8 mouse cellular contexts compared by ENCODE assay signal in genomic region chr13:95221882-95222568, GRCm38 (mm10). TPM values are rescaled to one million over a fixed set of nuclear protein-coding genes. Genes with fewer than 3 reads are reported as not detected.
DNase-seq lines count a peak whose midpoint lies in the region; ATAC-seq and TF ChIP-seq lines count a peak whose summit lies in the region.
"Had no signal": no experiment of that assay in that cellular context is flagged by ENCODE, and none has a peak within 500 bp of the region (broad histone marks: within the 10 kb centered on the region; RNA-seq: fewer than 3 reads in every experiment).

No protein-coding gene starts in this region.

- H3K27me3 ChIP-seq in embryonic facial prominence, embryonic 13.5 days: peaks cover 51% of the 10 kb centered on the region
- H3K27me3 ChIP-seq in intestine, embryonic 15.5 days (replicated peaks): peaks cover 16% of the 10 kb centered on the region
- peaks cover 8% of the 10 kb centered on the region for H3K27me3 ChIP-seq in midbrain, embryonic 11.5 days (ENCODE audit: control insufficient read depth, insufficient read depth, low read length)
- peaks cover 3% of the 10 kb centered on the region; the same call in 1 of the 2 replicates for H3K27me3 ChIP-seq in thymus, adult 2 months (ENCODE audit: control insufficient read depth, insufficient read depth, low read length)

- no peaks in the 10 kb centered on the region for H3K36me3 ChIP-seq in embryonic facial prominence, embryonic 13.5 days
- H3K36me3 ChIP-seq in intestine, embryonic 15.5 days: no peaks in the 10 kb centered on the region
- no peaks in the 10 kb centered on the region for H3K36me3 ChIP-seq in midbrain, embryonic 11.5 days (ENCODE audit: control insufficient read depth, insufficient read depth, low read length)
- no peaks in the 10 kb centered on the region for H3K36me3 ChIP-seq in thymus, adult 2 months (ENCODE audit: control insufficient read depth, insufficient read depth, low read length)

- intact Hi-C loops in left cerebral cortex, adult 2 months (cut with DNase I): loop anchor here (5.0 kb wide), 2 partner anchors 140 to 190 kb away; no protein-coding TSS in a partner anchor

- peak overlapping the region; percentile 99 for H3K4me2 ChIP-seq in embryonic facial prominence, embryonic 13.5 days
- H3K4me2 ChIP-seq in intestine, embryonic 15.5 days (replicated peaks): peak overlapping the region; percentile 98
- H3K4me2 ChIP-seq in midbrain, embryonic 11.5 days: peak overlapping the region; percentile 99

- H3K27ac ChIP-seq in left cerebral cortex, adult 2 months: peak overlapping the region; percentile 94
- H3K27ac ChIP-seq in embryonic facial prominence, embryonic 13.5 days: no peak overlapping the region
- no peak overlapping the region for H3K27ac ChIP-seq in intestine, embryonic 15.5 days
- no peak overlapping the region for H3K27ac ChIP-seq in midbrain, embryonic 11.5 days (ENCODE audit: low read depth, low read length)
- no peak overlapping the region; the same call in 1 of the 2 replicates for H3K27ac ChIP-seq in thymus, adult 2 months (ENCODE audit: control insufficient read depth, insufficient read depth, low read length)
- H3K27ac ChIP-seq: macrophage had no signal

- WGBS in embryonic facial prominence, embryonic 13.5 days: 3% methylated on average over 24 of the region's 24 CpGs
- 6% methylated on average over 24 of the region's 24 CpGs for WGBS in intestine, embryonic 15.5 days
- WGBS in midbrain, embryonic 11.5 days: 3% methylated on average over 24 of the region's 24 CpGs
- 14% methylated on average over 24 of the region's 24 CpGs for WGBS in thymus, adult 2 months

- H3K9me3 ChIP-seq in embryonic facial prominence, embryonic 13.5 days: no peaks in the 10 kb centered on the region
- H3K9me3 ChIP-seq in intestine, embryonic 15.5 days: no peaks in the 10 kb centered on the region
- H3K9me3 ChIP-seq in midbrain, embryonic 11.5 days (ENCODE audit: control insufficient read depth, low read length): no peaks in the 10 kb centered on the region

- peak; percentile 34 to 43 for DNase-seq in left cerebral cortex, adult 2 months (ENCODE audit: extremely low spot score in 1 of 2, low spot score in 2 of 2)
- DNase-seq in left cerebral cortex, adult 11 months (ENCODE audit: low spot score): no peak
- DNase-seq in midbrain, embryonic 11.5 days (ENCODE audit: low spot score, missing footprints): peak; percentile 88
- peak; percentile 39 for DNase-seq in testis, postnatal 10 days (ENCODE audit: low spot score)
- DNase-seq in thymus, adult 2 months: no peak

- peak overlapping the region; percentile 72 for H3K9ac ChIP-seq in embryonic facial prominence, embryonic 13.5 days
- H3K9ac ChIP-seq in intestine, embryonic 15.5 days: peak overlapping the region; percentile 52
- peak overlapping the region; percentile 67 for H3K9ac ChIP-seq in midbrain, embryonic 11.5 days (ENCODE audit: low read length)

- H3K4me3 ChIP-seq in left cerebral cortex, adult 2 months: peak overlapping the region; percentile 72
- H3K4me3 ChIP-seq in embryonic facial prominence, embryonic 13.5 days: peak overlapping the region; percentile 76
- H3K4me3 ChIP-seq in intestine, embryonic 15.5 days (replicated peaks): peak overlapping the region; percentile 66
- H3K4me3 ChIP-seq in midbrain, embryonic 11.5 days (ENCODE audit: low read depth, low read length): peak overlapping the region; percentile 70
- H3K4me3 ChIP-seq in thymus, adult 2 months (ENCODE audit: control insufficient read depth, insufficient read depth, low read length): no peak overlapping the region

- no peak for TF ChIP-seq POLR2A in thymus, adult 2 months (IDR thresholded peaks at IDR 0.05; ENCODE audit: control insufficient read depth, extremely low read depth, insufficient read depth, low read length, poor library complexity)

- peaks cover 10% of the 10 kb centered on the region; the same call in 1 of the 2 replicates for H3K4me1 ChIP-seq in embryonic facial prominence, embryonic 13.5 days
- no peaks in the 10 kb centered on the region for H3K4me1 ChIP-seq in intestine, embryonic 15.5 days (replicated peaks)
- no peaks in the 10 kb centered on the region for H3K4me1 ChIP-seq in midbrain, embryonic 11.5 days (ENCODE audit: control insufficient read depth, insufficient read depth, low read length)
- no peaks in the 10 kb centered on the region for H3K4me1 ChIP-seq in thymus, adult 2 months (replicated peaks; ENCODE audit: control insufficient read depth, insufficient read depth, low read length)

- no peak for ATAC-seq in embryonic facial prominence, embryonic 13.5 days (ENCODE audit: insufficient number of reproducible peaks, insufficient read depth, low FRiP score, low TSS enrichment, low read depth)
- no peak for ATAC-seq in intestine, embryonic 15.5 days
- ATAC-seq in midbrain, embryonic 11.5 days (ENCODE audit: low FRiP score): peak; percentile 40

- no peak for TF ChIP-seq CTCF in left cerebral cortex, adult 2 months (IDR thresholded peaks at IDR 0.05)
- no peak for TF ChIP-seq CTCF in thymus, adult 2 months (IDR thresholded peaks at IDR 0.05; ENCODE audit: borderline replicate concordance, control insufficient read depth, extremely low read depth, insufficient read depth, low read length, poor library complexity)

RNA-seq across cellular contexts. Expression of gene Pde8b, which starts 28.1 kb away (rescaled TPM):
- 100 to 1,000 TPM; 132 to 151 TPM for total RNA-seq in left cerebral cortex, adult 2 months (2021)
- polyA plus RNA-seq in embryonic facial prominence, embryonic 13.5 days (2015; fragmentation: Nextera tagmentation; extraction: Ambion mirVana): 2.6 and 3.8 TPM in 2 replicates
- polyA plus RNA-seq in intestine, embryonic 15.5 days (2015; fragmentation: Nextera tagmentation; extraction: Ambion mirVana): 9.5 and 10.3 TPM in 2 replicates
- polyA plus RNA-seq in midbrain, embryonic 11.5 days (2014; fragmentation: Nextera tagmentation; extraction: Ambion mirVana): 1.9 and 2.3 TPM in 2 replicates
- polyA plus RNA-seq in thymus, adult 2 months (2012; rRNA removed): 0.88 and 1.2 TPM in 2 replicates

Comparison
In these comparisons a context has a peak if more than half of its experiments do, and no peak if none do; other contexts are left out.
1. DNase-seq: peak in left cerebral cortex, adult 2 months (2 of 2), midbrain, embryonic 11.5 days (single experiment) and testis, postnatal 10 days (single experiment); none in left cerebral cortex, adult 11 months (single experiment) and thymus, adult 2 months (single experiment).
2. Peak in every context shown above with its lines, with median percentiles within 50 percentile points of each other: H3K4me2 ChIP-seq and H3K9ac ChIP-seq.